Mouse (Mus musculus): ENCODE data around the gene Muc1. TPM values are rescaled to one million over a fixed set of nuclear protein-coding genes. Genes with fewer than 3 reads are reported as not detected.

Muc1 gene
- polyA plus RNA-seq, 1 experiment from 2014 or later, result 0.78 TPM

DNA sequence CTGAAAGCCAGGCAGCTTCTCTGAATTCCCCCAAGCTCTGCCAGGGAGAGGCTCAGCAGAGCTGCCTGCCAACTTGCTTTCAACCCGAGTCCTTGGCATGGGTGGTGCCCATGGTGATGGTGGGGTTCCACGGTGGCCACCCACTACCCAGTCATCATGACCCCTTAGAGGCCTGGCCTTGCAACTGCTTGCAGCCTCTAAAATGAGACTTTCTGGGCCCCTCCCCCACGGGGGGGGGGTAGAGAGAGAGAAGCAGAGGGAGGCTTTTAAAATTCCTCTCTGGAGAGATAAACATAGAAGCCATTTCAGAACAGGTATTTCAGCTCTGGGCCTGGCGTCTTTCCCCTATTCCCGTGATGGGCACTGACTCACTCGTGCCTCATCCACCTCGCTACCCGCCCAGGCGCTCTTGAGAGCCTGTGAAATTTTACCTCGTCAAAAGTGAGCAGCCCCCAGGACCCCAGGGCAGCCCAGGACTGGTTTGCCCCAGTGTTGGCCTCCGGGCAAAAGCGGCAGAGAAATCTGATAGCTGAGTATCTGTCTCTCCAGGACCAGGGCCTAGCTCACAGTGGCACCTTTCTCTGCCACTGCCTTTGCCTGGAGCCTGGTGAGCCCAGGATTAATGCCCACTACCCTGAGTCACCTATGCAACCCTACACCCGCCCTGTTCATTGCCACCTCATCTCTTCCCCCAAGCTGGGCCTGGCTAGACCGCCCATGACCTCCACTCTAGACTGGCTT lies 48.6 kb downstream of the Muc1 start:
- Histone ChIP-seq H3K36me3 (0 out of 2 replicates have a peak, but pooled peaks cover 4% of the 10 kb centered on the region), H3K4me1 (peaks cover 46% of the 10 kb centered on the region), H3K4me3 (peak overlapping the region; percentile 51), H3K27me3 (peaks cover 19% of the 10 kb centered on the region), H3K4me2 (replicated peaks) (peak overlapping the region; percentile 93), H3K9ac (peak overlapping the region; percentile 11; the same call in 1 of the 2 replicates), H3K9me3 (no peaks in the 10 kb centered on the region), H3K27ac (peak overlapping the region; percentile 65)
- 34% methylated on average over 14 of the region's 14 CpGs for WGBS
- ATAC-seq (ENCODE audit: insufficient number of reproducible peaks, insufficient read depth, low FRiP score, low TSS enrichment), result no peak

DNA sequence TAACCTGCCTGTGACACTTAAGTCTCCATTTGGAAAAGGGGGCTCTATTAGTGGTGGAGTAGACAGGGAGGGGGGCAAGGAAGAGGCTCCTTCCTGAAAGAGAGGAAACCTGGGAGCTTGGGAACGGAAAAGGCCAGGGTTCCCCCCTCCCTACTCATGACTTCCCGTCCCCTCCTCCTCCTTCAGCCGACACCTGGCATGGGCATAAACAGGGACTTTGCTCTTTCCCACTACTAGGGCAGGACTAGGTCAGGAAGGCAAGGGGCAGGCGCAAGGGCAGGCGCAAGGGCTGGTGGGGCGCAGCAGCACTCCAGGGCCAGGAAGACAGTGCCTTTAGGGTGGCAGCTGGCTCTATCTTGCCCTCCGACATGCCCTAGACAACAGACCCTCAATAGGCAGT lies 49.2 kb downstream of the Muc1 start:
- peaks cover 46% of the 10 kb centered on the region for H3K4me1 ChIP-seq
- WGBS, result 54% methylated on average over 7 of the region's 7 CpGs
- no peaks in the 10 kb centered on the region for H3K9me3 ChIP-seq
- ATAC-seq (ENCODE audit: insufficient number of reproducible peaks, insufficient read depth, low FRiP score, low TSS enrichment), result no peak
- H3K27ac ChIP-seq, result peak overlapping the region; percentile 65
- H3K36me3 ChIP-seq, result 0 out of 2 replicates have a peak, but pooled peaks cover 4% of the 10 kb centered on the region
- peaks cover 19% of the 10 kb centered on the region for H3K27me3 ChIP-seq
- peak overlapping the region; percentile 51 for H3K4me3 ChIP-seq
- H3K9ac ChIP-seq, result peak overlapping the region; percentile 65
- peak overlapping the region; percentile 93 for H3K4me2 ChIP-seq (replicated peaks)

GRCm38 (mm10) chr3:89278643-89279042 lies 49.8 kb downstream of the Muc1 start:
- peaks cover 46% of the 10 kb centered on the region for H3K4me1 ChIP-seq
- H3K4me2 ChIP-seq (replicated peaks), result peak overlapping the region; percentile 93
- H3K9me3 ChIP-seq, result no peaks in the 10 kb centered on the region
- H3K36me3 ChIP-seq, result 0 out of 2 replicates have a peak, but pooled peaks cover 4% of the 10 kb centered on the region
- H3K9ac ChIP-seq, result peak overlapping the region; percentile 65
- peak overlapping the region; percentile 65; the same call in 1 of the 2 replicates for H3K27ac ChIP-seq
- H3K4me3 ChIP-seq, result peak overlapping the region; percentile 51
- WGBS, result 16% methylated on average over 8 of the region's 8 CpGs
- H3K27me3 ChIP-seq, result peaks cover 19% of the 10 kb centered on the region
- ATAC-seq (ENCODE audit: insufficient number of reproducible peaks, insufficient read depth, low FRiP score, low TSS enrichment), result no peak

DNA sequence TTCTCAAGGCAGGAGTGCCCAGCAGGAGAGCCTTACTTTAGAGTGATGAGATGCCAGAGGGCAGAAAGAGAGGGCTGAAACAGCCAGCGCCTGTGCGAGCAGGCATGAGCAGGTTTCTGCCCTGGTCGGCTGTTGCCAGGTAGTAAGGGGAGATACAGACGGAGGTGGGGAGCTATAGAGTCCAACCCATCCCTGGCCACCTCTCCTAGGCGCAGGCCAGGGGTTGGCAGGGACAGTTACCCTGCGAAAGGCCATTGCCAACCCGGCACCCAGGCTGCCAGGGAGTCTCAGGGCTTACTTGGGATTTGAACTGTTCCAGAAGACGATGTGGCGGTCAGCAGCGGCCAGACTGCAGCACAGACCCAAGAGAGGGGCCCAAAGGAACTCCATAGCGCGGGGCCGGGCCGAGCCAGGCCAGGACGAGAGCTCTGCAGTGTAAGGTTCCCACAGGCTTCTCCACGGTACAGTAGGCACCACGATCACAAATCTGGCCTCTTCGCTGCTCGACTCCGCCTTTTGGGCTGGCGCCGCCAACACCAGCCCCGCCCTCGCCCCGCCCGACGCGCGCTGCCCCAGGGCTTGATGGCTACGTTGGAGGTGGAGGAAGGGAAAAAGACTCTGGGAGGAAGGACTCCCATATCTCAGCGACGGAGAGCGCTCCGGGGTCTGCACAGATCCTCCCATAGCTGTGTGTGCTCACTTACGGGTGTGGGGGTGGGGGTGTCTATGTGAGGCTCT lies 50.5 kb downstream of the Muc1 start:
- Histone ChIP-seq H3K4me3 (peak overlapping the region; percentile 51), H3K27ac (peak overlapping the region; percentile 84), H3K9ac (peak overlapping the region; percentile 65), H3K27me3 (peaks cover 19% of the 10 kb centered on the region), H3K9me3 (no peaks in the 10 kb centered on the region), H3K4me2 (replicated peaks) (peak overlapping the region; percentile 93), H3K36me3 (0 out of 2 replicates have a peak, but pooled peaks cover 4% of the 10 kb centered on the region), H3K4me1 (peaks cover 46% of the 10 kb centered on the region)
- peak; percentile 79 for ATAC-seq (ENCODE audit: insufficient number of reproducible peaks, insufficient read depth, low FRiP score, low TSS enrichment)
- 3% methylated on average over 35 of the region's 35 CpGs for WGBS

DNA sequence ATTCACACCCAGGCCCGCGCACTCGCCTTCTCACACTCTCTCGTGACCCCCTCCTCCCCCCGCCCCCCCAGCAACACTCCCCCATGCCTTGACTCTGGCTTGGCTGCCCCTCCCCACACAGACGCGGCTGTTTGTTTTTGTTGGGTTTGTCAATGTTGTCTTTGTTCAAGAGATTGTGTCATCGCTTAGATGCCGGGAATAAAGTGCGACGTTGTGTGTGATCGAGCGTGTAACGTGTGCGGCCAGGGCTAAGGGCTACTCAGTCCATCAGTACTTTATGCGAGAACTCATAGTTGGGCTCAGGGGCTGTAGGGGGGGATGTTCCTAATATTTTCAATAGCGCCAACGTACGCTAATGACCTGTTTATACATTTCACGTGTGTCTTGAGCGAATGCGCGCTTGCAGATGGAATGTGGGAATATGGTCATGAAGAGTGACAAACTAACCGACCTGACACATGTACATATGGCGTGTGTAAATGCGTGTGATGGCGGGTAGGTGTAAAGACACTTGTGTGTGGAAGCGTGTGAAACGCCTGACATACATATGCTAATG lies 51.3 kb downstream of the Muc1 start:
- Histone ChIP-seq H3K4me1 (peaks cover 46% of the 10 kb centered on the region), H3K27me3 (peaks cover 19% of the 10 kb centered on the region), H3K27ac (peak overlapping the region; percentile 84)

GRCm38 (mm10) chr3:89280606-89281511 lies 52.0 kb downstream of the Muc1 start, which contains the start of gene Efna1:
Gene Efna1 (minus strand): TSS chr3:89281142.
- no peak for ATAC-seq (ENCODE audit: insufficient number of reproducible peaks, insufficient read depth, low FRiP score, low TSS enrichment)

More for the DNA sequence above, 51.3 kb downstream of the Muc1 start:
- H3K4me2 ChIP-seq (replicated peaks), result peak overlapping the region; percentile 93
- peak overlapping the region; percentile 65; the same call in 1 of the 2 replicates for H3K9ac ChIP-seq
- WGBS, result under 1% methylated on average over 29 of the region's 29 CpGs
- ATAC-seq (ENCODE audit: insufficient number of reproducible peaks, insufficient read depth, low FRiP score, low TSS enrichment), result no peak
- H3K4me3 ChIP-seq, result peak overlapping the region; percentile 51
- H3K36me3 ChIP-seq, result 0 out of 2 replicates have a peak, but pooled peaks cover 2% of the 10 kb centered on the region
- H3K9me3 ChIP-seq, result no peaks in the 10 kb centered on the region

GRCm38 (mm10) chr3:89281579-89282290 lies 52.9 kb downstream of the Muc1 start:
- Histone ChIP-seq H3K36me3 (no peaks in the 10 kb centered on the region), H3K4me1 (peaks cover 45% of the 10 kb centered on the region), H3K9me3 (no peaks in the 10 kb centered on the region), H3K4me2 (replicated peaks) (peak overlapping the region; percentile 93), H3K27ac (no peak overlapping the region), H3K9ac (peak overlapping the region; percentile 53), H3K4me3 (peak overlapping the region; percentile 51), H3K27me3 (peaks cover 19% of the 10 kb centered on the region)
- 11% methylated on average over 20 of the region's 20 CpGs for WGBS
- ATAC-seq (ENCODE audit: insufficient number of reproducible peaks, insufficient read depth, low FRiP score, low TSS enrichment), result no peak

More at GRCm38 (mm10) chr3:89280606-89281511, 52.0 kb downstream of the Muc1 start, which contains the start of gene Efna1:
- H3K9me3 ChIP-seq, result no peaks in the 10 kb centered on the region
- H3K4me2 ChIP-seq (replicated peaks), result peak within 1 kb of the TSS; percentile 93
- under 1% methylated on average over 52 of the region's 52 CpGs for WGBS
- peaks cover 19% of the 10 kb centered on the region for H3K27me3 ChIP-seq
- H3K4me1 ChIP-seq, result peaks cover 46% of the 10 kb centered on the region
- H3K9ac ChIP-seq, result peak within 1 kb of the TSS; percentile 65
- peak within 1 kb of the TSS; percentile 84 for H3K27ac ChIP-seq
- no peaks in the 10 kb centered on the region for H3K36me3 ChIP-seq
- peak within 1 kb of the TSS; percentile 51 for H3K4me3 ChIP-seq

GRCm38 (mm10) chr3:89282291-89282643 lies 53.4 kb downstream of the Muc1 start:
- ATAC-seq (ENCODE audit: insufficient number of reproducible peaks, insufficient read depth, low FRiP score, low TSS enrichment), result no peak
- Histone ChIP-seq H3K4me2 (replicated peaks) (no peak overlapping the region), H3K9ac (peak overlapping the region; percentile 16; the same call in 1 of the 2 replicates)

More at GRCm38 (mm10) chr3:89282291-89282643, 53.4 kb downstream of the Muc1 start:
- H3K9me3 ChIP-seq, result no peaks in the 10 kb centered on the region
- H3K27me3 ChIP-seq, result peaks cover 19% of the 10 kb centered on the region
- 16% methylated on average over 4 of the region's 4 CpGs for WGBS
- peaks cover 45% of the 10 kb centered on the region for H3K4me1 ChIP-seq
- no peaks in the 10 kb centered on the region for H3K36me3 ChIP-seq
- H3K4me3 ChIP-seq, result no peak overlapping the region
- no peak overlapping the region for H3K27ac ChIP-seq

All from embryonic facial prominence, embryonic 12.5 days (tissue).